Mouse (Mus musculus): ENCODE measurements around the gene 4921504E06Rik. TPM values are rescaled to one million over a fixed set of nuclear protein-coding genes. Genes with fewer than 3 reads are reported as not detected.

Gene 4921504E06Rik
- polyA plus RNA-seq, 1 experiment, result not detected

GRCm38 (mm10) chr2:19551396-19551795 is 2.3 kb downstream of the 4921504E06Rik start:
- no peak for DNase-seq
- WGBS, result 95% methylated on average over 2 of the region's 2 CpGs
- Histone ChIP-seq H3K27ac (ENCODE audit: control insufficient read depth, insufficient read depth, low read length) (no peak overlapping the region), H3K27me3 (ENCODE audit: control insufficient read depth, insufficient read depth, low read length) (no peaks in the 10 kb centered on the region), H3K4me3 (ENCODE audit: control insufficient read depth, insufficient read depth, low read length) (no peak overlapping the region), H3K4me1 (replicated peaks; ENCODE audit: control insufficient read depth, insufficient read depth, low read length) (peaks cover 6% of the 10 kb centered on the region; the same call in 1 of the 2 replicates), H3K36me3 (ENCODE audit: control insufficient read depth, insufficient read depth, low read length) (no peaks in the 10 kb centered on the region)
- no peak for TF ChIP-seq CTCF (IDR thresholded peaks at IDR 0.05; ENCODE audit: borderline replicate concordance, control insufficient read depth, extremely low read depth, insufficient read depth, low read length, poor library complexity)
- no peak for TF ChIP-seq POLR2A (IDR thresholded peaks at IDR 0.05; ENCODE audit: control insufficient read depth, extremely low read depth, insufficient read depth, low read length, poor library complexity)

GRCm38 (mm10) chr2:19540906-19541305 is 12.8 kb downstream of the 4921504E06Rik start:
- H3K36me3 ChIP-seq (ENCODE audit: control insufficient read depth, insufficient read depth, low read length), result no peaks in the 10 kb centered on the region
- H3K4me1 ChIP-seq (replicated peaks; ENCODE audit: control insufficient read depth, insufficient read depth, low read length), result no peaks in the 10 kb centered on the region
- H3K27ac ChIP-seq (ENCODE audit: control insufficient read depth, insufficient read depth, low read length), result no peak overlapping the region
- WGBS, result 86% methylated on average over 1 of the region's 1 CpGs
- no peak for TF ChIP-seq CTCF (IDR thresholded peaks at IDR 0.05; ENCODE audit: borderline replicate concordance, control insufficient read depth, extremely low read depth, insufficient read depth, low read length, poor library complexity)
- TF ChIP-seq POLR2A (IDR thresholded peaks at IDR 0.05; ENCODE audit: control insufficient read depth, extremely low read depth, insufficient read depth, low read length, poor library complexity), result no peak
- H3K4me3 ChIP-seq (ENCODE audit: control insufficient read depth, insufficient read depth, low read length), result no peak overlapping the region
- no peak for DNase-seq
- H3K27me3 ChIP-seq (ENCODE audit: control insufficient read depth, insufficient read depth, low read length), result no peaks in the 10 kb centered on the region

GRCm38 (mm10) chr2:19529428-19529827 is 24.3 kb downstream of the 4921504E06Rik start:
- 95% methylated on average over 2 of the region's 2 CpGs for WGBS
- no peaks in the 10 kb centered on the region for H3K4me1 ChIP-seq (replicated peaks; ENCODE audit: control insufficient read depth, insufficient read depth, low read length)
- no peak overlapping the region for H3K4me3 ChIP-seq (ENCODE audit: control insufficient read depth, insufficient read depth, low read length)
- H3K27ac ChIP-seq (ENCODE audit: control insufficient read depth, insufficient read depth, low read length), result no peak overlapping the region
- no peaks in the 10 kb centered on the region for H3K36me3 ChIP-seq (ENCODE audit: control insufficient read depth, insufficient read depth, low read length)
- TF ChIP-seq POLR2A (IDR thresholded peaks at IDR 0.05; ENCODE audit: control insufficient read depth, extremely low read depth, insufficient read depth, low read length, poor library complexity) (no peak), CTCF (IDR thresholded peaks at IDR 0.05; ENCODE audit: borderline replicate concordance, control insufficient read depth, extremely low read depth, insufficient read depth, low read length, poor library complexity) (no peak)
- H3K27me3 ChIP-seq (ENCODE audit: control insufficient read depth, insufficient read depth, low read length), result no peaks in the 10 kb centered on the region
- DNase-seq, result no peak

GRCm38 (mm10) chr2:19528797-19529196 is 24.9 kb downstream of the 4921504E06Rik start:
- Histone ChIP-seq H3K27ac (ENCODE audit: control insufficient read depth, insufficient read depth, low read length) (no peak overlapping the region), H3K4me3 (ENCODE audit: control insufficient read depth, insufficient read depth, low read length) (no peak overlapping the region), H3K4me1 (replicated peaks; ENCODE audit: control insufficient read depth, insufficient read depth, low read length) (no peaks in the 10 kb centered on the region), H3K36me3 (ENCODE audit: control insufficient read depth, insufficient read depth, low read length) (no peaks in the 10 kb centered on the region), H3K27me3 (ENCODE audit: control insufficient read depth, insufficient read depth, low read length) (no peaks in the 10 kb centered on the region)
- WGBS, result 0% methylated on average over 1 of the region's 1 CpGs
- peak; percentile 61 for DNase-seq
- no peak for TF ChIP-seq CTCF (IDR thresholded peaks at IDR 0.05; ENCODE audit: borderline replicate concordance, control insufficient read depth, extremely low read depth, insufficient read depth, low read length, poor library complexity)
- no peak for TF ChIP-seq POLR2A (IDR thresholded peaks at IDR 0.05; ENCODE audit: control insufficient read depth, extremely low read depth, insufficient read depth, low read length, poor library complexity)

GRCm38 (mm10) chr2:19524071-19524470 is 29.6 kb downstream of the 4921504E06Rik start:
- no peak overlapping the region for H3K27ac ChIP-seq (ENCODE audit: control insufficient read depth, insufficient read depth, low read length)
- WGBS, result 90% methylated on average over 5 of the region's 5 CpGs
- no peak for DNase-seq
- H3K4me3 ChIP-seq (ENCODE audit: control insufficient read depth, insufficient read depth, low read length), result no peak overlapping the region
- no peaks in the 10 kb centered on the region for H3K4me1 ChIP-seq (replicated peaks; ENCODE audit: control insufficient read depth, insufficient read depth, low read length)
- TF ChIP-seq CTCF (IDR thresholded peaks at IDR 0.05; ENCODE audit: borderline replicate concordance, control insufficient read depth, extremely low read depth, insufficient read depth, low read length, poor library complexity), result no peak
- TF ChIP-seq POLR2A (IDR thresholded peaks at IDR 0.05; ENCODE audit: control insufficient read depth, extremely low read depth, insufficient read depth, low read length, poor library complexity), result no peak
- H3K36me3 ChIP-seq (ENCODE audit: control insufficient read depth, insufficient read depth, low read length), result no peaks in the 10 kb centered on the region
- H3K27me3 ChIP-seq (ENCODE audit: control insufficient read depth, insufficient read depth, low read length), result peaks cover 2% of the 10 kb centered on the region; the same call in 1 of the 2 replicates

GRCm38 (mm10) chr2:19521662-19522061 is 32.1 kb downstream of the 4921504E06Rik start:
- H3K36me3 ChIP-seq (ENCODE audit: control insufficient read depth, insufficient read depth, low read length), result no peaks in the 10 kb centered on the region
- no peak for TF ChIP-seq POLR2A (IDR thresholded peaks at IDR 0.05; ENCODE audit: control insufficient read depth, extremely low read depth, insufficient read depth, low read length, poor library complexity)
- no peak for TF ChIP-seq CTCF (IDR thresholded peaks at IDR 0.05; ENCODE audit: borderline replicate concordance, control insufficient read depth, extremely low read depth, insufficient read depth, low read length, poor library complexity)
- WGBS, result 34% methylated on average over 7 of the region's 7 CpGs
- no peak overlapping the region for H3K27ac ChIP-seq (ENCODE audit: control insufficient read depth, insufficient read depth, low read length)
- peaks cover 2% of the 10 kb centered on the region; the same call in 1 of the 2 replicates for H3K27me3 ChIP-seq (ENCODE audit: control insufficient read depth, insufficient read depth, low read length)
- no peak overlapping the region for H3K4me3 ChIP-seq (ENCODE audit: control insufficient read depth, insufficient read depth, low read length)
- peak; percentile 59 for DNase-seq
- no peaks in the 10 kb centered on the region for H3K4me1 ChIP-seq (replicated peaks; ENCODE audit: control insufficient read depth, insufficient read depth, low read length)

GRCm38 (mm10) chr2:19520617-19521016 is 33.1 kb downstream of the 4921504E06Rik start:
- H3K4me3 ChIP-seq (ENCODE audit: control insufficient read depth, insufficient read depth, low read length), result no peak overlapping the region
- DNase-seq, result no peak
- peaks cover 2% of the 10 kb centered on the region; the same call in 1 of the 2 replicates for H3K27me3 ChIP-seq (ENCODE audit: control insufficient read depth, insufficient read depth, low read length)
- TF ChIP-seq CTCF (IDR thresholded peaks at IDR 0.05; ENCODE audit: borderline replicate concordance, control insufficient read depth, extremely low read depth, insufficient read depth, low read length, poor library complexity) (no peak), POLR2A (IDR thresholded peaks at IDR 0.05; ENCODE audit: control insufficient read depth, extremely low read depth, insufficient read depth, low read length, poor library complexity) (no peak)
- no peak overlapping the region for H3K27ac ChIP-seq (ENCODE audit: control insufficient read depth, insufficient read depth, low read length)
- 87% methylated on average over 2 of the region's 2 CpGs for WGBS
- no peaks in the 10 kb centered on the region for H3K36me3 ChIP-seq (ENCODE audit: control insufficient read depth, insufficient read depth, low read length)
- no peaks in the 10 kb centered on the region for H3K4me1 ChIP-seq (replicated peaks; ENCODE audit: control insufficient read depth, insufficient read depth, low read length)
